Mouse (Mus musculus) gastrocnemius, postnatal 25 days (tissue): ENCODE measurements around the gene Majin. TPM values are rescaled to one million over a fixed set of nuclear protein-coding genes. Genes with fewer than 3 reads are reported as not detected.

Source experiments
- DNase-seq: peaks from one replicate; pipeline ENCODE4 v3.0.0; 2022
- long read RNA-seq, 2 experiments: library from polyadenylated mRNA; stranded (forward); transcript quantifications; one replicate each; pipeline ENCODE4 v2.0.0; 2021
- total RNA-seq, 2 experiments: library from RNA; stranded (reverse); gene quantifications; 1 replicate in 1 of 2; 2 replicates in 1 of 2; pipeline ENCODE4 v1.2.3; 2021

Gene Majin
- not detected for total RNA-seq
- long read RNA-seq, experiment 1, result 0 reads
- long read RNA-seq, experiment 2, result 0 reads

DNA sequence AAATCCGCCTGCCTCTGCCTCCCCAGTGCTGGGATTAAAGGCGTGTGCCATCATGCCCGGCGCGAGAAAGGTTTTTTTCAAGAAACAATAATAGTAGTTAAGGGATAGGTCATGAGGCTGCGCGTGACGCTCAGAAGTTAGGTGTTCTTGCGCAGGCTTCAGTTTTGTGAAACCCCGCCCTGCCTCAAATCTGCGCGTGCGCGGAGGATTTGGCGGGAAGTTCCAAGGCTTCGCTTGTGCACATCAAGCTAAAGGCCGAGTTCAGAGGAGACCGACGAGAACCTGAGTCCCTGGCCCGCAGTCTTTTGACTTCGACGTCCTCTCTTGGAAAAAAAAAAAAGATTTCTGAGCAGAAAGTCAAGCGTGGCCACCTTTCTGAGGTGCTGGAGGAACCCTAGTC is at the start of gene Majin:
Gene Majin, plus strand, starts transcription at position 258 of the 400 bp plus-strand sequence.
- no peak for DNase-seq

DNA sequence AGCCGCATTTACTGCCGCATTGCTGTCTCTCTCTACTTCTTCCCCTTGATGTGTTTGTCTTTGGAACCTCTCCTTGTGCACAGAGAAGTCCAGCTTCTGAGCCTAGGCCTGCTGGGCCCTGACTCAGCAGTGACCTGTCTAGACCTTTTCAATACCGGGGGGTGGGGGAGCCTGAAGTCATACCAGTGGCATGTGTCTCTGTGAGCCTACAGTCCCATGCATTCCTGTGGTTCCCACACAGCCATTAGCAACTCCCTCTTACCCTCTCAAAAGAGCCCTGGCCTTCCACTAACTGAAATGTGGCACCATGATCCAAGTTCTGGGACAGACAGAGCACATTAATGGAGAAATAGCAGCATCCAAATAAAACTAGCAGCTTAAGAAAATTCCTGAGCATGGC is 47.8 kb upstream of the Majin start:
- DNase-seq, result no peak

DNA sequence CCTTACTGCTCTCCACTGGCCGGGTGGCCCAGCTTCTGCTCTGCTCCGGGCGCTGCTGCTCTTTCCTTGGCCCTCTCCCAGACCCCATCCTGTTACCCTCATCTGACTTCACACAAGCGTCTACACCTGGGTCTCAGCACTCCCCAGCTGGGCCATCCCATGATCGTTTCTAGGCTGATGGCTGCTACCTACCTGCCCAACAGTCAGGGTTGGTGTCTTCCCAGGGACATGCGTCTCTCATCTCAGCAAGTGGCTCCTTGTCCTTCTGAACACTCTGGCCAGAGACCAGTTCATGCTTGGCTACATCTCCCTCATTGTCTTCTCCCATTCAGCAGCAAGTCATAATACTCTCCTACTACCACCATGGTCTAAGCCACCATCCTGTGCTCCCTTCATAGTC is 44.5 kb upstream of the Majin start:
- DNase-seq, result no peak

DNA sequence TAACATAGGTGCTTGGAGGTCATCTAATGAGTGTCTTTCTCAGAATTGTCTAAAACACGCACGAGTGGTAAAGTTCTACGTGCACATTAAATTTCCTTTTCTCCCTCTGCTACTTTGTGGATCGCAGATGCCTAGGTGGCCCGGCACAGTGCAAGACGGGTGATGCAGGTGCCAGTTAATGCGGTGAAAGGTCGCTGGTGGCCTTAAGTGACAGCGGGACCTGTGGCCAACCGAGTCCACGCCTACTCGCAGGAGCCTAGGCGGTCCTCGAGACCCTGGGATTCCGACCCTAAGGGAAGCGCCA is 43.9 kb upstream of the Majin start:
- DNase-seq, result no peak

DNA sequence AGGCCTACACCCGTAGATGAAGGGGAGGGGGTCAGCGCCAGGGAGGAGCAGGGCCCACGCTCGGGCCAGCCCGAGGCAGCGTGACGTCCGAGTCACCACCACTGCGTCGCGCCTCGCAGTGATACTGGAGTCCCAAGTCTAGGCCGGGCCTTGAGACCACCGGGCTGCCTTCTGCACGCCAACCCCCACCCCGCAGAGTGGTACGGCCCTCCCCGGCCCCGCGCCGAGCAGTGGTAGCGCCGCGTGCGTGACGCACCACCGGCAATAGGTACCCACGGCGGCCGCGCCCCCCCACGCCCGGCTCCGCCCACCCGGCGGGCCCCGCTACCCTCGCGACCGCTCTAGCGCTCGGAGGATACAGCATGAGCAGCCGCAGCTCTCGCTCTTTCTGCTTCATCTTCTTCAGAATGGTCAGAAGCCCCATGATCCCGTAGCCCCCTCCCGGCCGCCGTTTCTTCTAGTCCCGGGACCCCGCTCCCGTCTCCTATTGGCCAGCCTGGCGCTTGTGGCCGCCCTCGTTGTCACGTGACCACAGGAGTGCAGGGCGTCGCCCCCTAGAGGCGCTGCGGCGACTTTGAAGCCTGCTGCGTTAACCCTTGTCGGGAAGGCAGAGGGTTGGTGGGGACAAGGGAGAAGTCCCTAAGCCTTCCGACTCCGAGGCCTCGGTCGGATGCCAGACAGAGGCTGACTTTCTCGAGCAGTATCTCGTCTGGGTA is 43.4 kb upstream of the Majin start, which contains the start of gene Batf2:
Gene Batf2, plus strand, starts transcription at position 306 of the 716 bp plus-strand sequence.
- DNase-seq, result peak; percentile 90

DNA sequence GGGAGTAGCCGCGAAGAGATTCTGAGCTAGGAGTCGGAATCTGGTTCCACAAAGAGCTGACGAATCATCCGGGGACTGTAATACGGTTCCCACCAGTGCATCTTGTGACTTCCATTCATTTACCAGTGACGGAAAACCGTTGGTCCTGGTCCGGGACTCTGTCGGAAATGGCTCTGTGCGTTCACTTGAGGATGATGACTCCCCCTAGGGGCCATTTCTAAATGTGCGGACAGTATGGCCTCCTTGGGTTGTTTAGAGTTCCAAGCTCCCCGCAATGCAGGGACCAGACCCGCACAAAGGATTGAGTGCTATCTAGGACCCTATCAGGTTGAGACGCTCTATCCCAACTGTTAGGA is 42.8 kb upstream of the Majin start, which contains the start of gene Arl2:
Gene Arl2, minus strand, starts transcription at position 155 of the 356 bp plus-strand sequence.
- peak; percentile 59 for DNase-seq

DNA sequence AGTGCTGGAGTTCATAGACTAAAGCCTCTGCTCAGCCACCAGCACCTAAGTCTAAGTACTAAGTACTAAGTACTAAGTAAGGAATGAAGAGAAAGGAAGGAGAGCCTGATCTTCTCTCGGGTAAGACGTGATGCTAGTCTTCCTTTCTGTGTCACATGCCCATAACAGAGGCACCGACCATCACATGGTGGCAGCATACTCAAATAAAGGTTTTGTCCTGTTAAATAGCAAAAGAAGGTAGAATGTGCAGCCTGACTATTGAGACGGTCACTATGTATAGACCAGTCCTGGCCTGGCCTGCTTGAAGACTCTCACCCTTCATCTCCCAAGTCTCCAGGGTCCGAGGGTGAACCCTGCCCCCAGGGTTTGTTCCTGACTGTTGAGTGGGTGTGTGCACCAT is 39.3 kb upstream of the Majin start:
- DNase-seq, result no peak

DNA sequence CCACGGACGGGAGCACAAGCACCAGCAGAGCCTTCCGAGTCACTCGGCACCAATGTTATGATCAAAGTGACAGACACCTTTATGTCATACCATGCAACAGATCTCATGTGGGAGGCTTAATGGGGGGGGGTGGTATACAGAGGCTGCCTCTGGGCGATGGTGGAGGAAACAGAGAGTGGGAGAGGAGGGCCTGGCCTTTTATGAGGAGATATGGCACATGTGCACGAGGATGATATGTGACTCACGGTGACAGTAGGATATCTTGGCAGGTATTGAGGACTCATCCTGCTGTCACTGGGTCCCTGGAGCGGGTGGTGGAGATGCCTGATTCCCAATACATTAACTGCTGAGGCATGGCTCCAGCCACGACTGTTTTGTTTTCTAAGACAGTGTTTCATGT is 29.0 kb upstream of the Majin start:
- DNase-seq, result no peak

DNA sequence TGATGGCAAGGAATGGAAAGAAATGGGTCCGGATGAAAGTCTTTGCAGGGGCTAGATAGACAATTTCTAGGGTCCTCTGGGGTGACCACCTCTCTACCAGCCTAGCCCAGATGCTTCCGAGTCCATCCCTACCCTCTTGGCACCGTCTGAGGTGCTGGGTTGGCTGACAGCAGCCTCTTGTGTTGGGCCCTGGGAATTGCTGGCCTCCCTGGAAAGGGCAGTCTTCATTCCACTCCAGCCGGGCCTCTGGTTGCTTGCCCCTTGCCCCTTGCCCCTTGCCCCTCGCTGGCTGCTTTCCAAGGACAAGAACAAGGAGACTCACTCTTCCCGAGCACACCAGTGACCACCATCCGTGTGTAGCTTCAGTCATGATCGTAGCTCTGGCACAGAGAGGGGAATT is 27.8 kb upstream of the Majin start:
- DNase-seq, result no peak

DNA sequence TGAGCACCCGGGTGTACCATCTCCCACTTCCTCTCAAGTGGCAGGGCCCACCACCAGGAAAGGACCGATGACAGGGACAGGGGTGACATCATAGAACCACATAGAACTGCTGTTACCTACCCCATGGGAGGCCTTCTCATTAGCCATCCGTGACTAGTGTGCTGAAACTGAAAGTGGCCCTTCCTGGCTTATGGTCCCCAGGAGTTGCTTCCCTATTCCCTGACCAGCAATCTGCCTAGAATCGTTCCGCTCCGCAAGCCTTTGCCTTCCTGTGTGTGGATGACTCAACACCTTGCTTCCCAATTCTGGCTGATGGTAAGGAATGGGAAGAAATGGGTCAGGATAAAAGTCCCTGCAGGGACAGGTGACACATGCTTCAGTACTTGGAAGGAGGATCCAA is 27.0 kb upstream of the Majin start:
- no peak for DNase-seq

DNA sequence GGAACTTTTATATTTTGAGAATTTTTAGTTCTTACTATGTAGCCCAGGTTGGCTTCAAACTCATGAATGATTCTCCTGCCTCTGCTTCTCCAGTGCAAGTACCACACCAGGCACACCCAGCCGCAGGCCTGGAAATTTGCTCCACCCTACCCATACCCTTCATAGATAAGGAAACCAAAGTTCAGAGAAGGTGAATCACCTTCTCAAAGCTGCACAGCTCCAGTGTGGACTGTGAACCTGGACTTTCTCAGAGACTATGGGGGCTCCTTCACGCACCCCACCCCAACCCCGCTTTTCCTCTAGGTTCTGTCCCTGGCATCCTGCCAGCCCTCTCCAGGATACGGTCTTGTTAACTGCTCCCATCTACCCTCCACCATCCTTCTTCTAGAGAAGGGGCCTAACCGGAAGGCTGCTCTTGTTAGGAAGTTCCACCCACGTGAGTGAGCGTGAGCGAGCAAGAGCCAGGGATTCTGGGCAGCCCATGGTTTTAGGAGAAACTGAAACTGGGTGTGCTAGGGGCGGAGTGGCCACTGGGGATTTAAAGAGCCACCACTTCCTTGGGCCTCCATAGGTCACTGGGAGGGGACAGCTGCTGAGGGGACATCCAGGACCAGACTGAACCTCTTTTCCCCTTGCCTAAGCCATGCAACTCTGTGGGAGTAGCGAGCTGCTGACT is 20.2 kb upstream of the Majin start:
- no peak for DNase-seq

GRCm38 (mm10) chr19:6166750-6167149 is 17.4 kb upstream of the Majin start:
- no peak for DNase-seq

DNA sequence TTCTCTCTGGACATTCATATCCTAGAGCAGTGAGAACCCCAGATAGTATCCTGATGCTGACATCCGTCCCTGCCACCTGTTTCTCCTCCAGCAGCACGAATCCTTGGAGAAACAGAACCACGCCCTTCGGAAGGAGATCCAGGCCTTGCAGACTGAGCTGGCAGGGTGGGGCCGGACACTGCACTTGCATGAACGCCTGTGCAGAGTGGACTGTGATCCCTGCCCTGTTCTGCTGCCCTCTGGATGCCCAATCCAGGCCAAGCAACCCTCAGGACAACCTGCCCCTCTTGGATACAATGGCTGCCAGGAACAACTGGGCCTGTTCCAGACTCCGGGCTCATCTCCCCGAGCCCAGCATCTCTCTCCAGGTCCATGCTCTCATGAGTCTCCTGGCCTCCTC is 13.0 kb upstream of the Majin start:
- DNase-seq, result no peak

- no peak for DNase-seq
Observed at GRCm38 (mm10) chr19:6174771-6175170, 9.4 kb upstream of the Majin start.

DNA sequence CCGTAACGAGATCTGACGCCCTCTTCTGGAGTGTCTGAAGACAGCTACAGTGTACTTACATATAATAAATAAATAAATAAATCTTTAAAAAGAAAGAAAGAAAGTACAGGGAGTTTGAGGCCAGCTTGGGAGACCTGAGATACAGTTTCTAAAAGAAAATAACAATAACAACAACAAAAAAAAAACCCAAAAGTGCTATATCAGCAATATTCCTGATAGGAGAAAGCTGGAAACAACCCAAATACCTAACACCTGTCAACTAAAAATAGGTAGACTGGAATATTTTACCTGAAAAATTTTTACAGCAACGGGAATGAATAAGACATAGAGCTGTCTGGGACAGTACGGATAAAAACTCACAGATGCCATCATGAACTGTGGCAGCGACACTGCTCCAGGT is 5.4 kb upstream of the Majin start:
- no peak for DNase-seq

DNA sequence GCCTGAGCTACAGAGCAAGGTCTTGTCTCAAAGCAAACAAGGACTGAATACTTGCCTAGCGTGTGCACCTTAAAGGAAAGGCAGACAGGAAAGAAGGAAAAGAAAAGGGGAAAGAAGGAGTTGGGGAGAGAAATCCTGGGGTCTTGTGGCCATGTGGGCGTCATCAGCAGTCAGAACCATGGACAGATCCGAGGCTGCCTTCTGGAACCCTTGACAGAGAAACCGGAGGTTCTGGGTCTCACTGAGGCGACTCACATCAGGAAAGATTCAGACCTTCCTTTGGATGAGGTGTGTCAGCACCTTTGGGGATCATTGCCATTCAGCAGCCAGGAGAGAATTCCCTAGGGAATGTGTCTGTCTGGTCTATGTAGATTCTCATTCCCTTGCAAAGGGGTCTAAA is 2.6 kb upstream of the Majin start:
- DNase-seq, result no peak

GRCm38 (mm10) chr19:6182534-6182933 is 1.7 kb upstream of the Majin start:
- DNase-seq, result no peak

DNA sequence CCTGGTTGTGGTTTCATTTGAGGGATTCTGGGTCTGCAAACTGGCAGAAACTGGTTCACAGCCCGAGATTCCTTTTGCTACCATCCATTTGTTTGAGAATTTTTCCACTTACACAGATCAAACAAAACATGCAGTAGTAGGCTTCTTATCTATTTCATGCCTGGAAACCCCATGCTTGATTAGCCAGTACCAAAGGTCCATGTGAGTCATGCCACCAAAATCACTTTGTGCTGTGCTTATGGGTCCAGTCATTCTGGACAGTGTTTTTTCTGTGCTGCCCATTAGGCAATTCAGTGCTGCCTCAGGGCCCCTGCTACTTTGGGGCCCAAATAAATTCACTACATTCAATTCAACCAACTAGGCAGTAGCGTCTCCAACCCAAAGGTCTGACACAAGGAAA is 20.1 kb downstream of the Majin start:
- DNase-seq, result no peak

DNA sequence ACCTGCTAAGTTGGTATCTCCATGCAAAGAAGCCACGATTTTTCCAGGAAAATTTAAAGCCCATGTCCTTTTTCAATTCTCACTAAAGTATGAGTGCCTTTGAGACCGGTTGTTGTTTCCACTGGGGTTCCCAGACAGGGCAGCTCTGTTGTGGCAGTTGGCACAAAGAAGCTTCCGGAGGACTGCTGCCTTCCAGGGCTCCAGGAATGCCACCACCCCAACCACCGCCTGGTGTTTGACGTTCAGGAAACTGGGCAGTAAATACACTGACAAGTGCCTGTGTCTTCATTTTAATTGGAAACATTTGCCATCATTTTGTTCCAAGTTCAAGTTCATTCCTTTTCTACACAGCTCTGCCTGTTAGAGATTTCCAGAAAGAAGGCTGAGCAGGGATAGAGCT is 22.5 kb downstream of the Majin start:
- peak; percentile 21 for DNase-seq

DNA sequence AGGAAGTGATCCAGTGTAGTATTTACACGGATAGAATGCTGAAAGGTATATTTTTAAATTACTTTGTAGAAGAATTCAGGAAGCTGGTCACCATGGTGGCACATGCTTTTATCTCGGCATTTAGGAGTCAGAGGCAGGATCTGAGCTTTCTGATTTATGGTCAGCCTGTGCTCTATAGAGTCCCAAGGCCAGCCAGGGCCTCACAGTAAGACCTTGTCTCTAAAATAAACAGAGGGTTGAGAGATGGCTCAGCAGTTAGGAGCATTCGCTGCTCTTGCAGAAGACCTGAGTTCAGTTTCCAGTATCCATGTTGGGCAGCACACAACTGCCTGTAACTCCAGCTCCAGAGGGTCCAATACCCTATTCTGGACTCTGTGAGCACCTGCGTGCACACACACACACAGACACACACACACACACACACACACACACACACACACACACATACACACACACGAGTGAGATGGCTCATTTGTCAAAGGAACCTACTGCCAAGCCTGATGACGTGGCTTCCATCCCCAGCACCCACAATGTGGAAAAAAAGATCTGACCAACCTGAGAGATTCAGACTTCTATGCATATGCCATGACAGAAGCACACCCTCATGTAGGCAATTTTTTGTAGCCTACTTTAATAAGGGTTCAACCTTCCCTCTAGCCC is 32.0 kb downstream of the Majin start:
- DNase-seq, result no peak

DNA sequence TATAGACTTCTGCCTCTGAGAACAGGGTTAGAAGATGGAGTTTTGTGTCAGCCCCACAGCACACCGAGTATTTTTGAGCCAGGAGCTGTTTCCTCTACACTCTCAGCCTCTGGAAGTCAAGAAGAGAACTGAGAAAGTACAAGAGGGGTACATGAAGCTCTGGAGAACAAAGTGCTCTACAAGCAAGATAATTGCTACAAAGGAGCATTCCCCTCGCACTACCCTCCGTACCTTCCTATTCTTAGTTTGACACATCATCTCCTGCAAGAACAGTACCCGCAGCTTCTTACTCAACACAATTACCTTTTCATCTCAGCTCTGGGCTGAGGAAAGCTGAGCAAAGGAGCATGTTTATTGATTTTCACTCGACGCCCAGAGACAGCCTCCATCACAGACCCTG is 34.4 kb downstream of the Majin start:
- DNase-seq, result no peak

GRCm38 (mm10) chr19:6226135-6226534 is 41.9 kb downstream of the Majin start, which contains the start of gene Gpha2:
TSS of gene Gpha2 (plus strand) at chr19:6226380.
- no peak for DNase-seq

DNA sequence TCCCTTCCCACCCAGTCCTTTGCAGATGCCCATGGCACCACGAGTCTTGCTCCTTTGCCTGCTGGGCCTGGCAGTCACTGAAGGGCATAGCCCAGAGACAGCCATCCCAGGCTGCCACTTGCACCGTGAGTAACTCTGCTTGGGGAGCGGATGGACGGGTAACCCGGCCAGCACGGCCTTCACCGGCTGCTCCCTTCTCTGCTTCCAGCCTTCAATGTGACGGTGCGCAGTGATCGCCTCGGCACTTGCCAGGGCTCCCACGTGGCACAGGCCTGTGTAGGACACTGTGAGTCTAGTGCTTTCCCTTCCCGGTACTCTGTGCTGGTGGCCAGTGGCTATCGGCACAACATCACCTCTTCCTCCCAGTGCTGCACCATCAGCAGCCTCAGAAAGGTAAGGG is 42.6 kb downstream of the Majin start:
- DNase-seq, result no peak

DNA sequence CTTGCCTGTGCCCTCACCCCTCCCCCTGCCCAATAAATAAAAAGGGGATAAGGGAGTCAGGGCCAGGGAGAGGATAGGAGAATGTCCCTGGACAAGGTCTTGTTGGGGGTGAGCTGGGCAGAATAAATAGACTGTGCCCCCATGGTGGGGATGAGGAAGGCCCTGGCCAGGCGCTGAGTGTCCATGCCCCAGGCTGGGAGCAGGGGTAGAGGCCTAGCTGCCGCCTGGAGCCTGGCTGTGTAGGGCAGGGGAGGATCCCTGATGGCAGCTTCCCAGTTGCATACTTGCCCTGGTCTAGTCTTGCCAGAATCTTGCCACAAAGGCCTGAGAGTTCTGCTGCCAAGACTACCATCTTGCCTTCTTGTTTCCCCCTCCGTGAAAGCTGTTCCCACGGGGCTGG is 43.7 kb downstream of the Majin start:
- DNase-seq, result no peak
